Mouse (Mus musculus): ENCODE measurements around the gene Lrrn2. TPM values are rescaled to one million over a fixed set of nuclear protein-coding genes. Genes with fewer than 3 reads are reported as not detected.

Gene Lrrn2
- polyA plus RNA-seq, 1 experiment: not detected

DNA sequence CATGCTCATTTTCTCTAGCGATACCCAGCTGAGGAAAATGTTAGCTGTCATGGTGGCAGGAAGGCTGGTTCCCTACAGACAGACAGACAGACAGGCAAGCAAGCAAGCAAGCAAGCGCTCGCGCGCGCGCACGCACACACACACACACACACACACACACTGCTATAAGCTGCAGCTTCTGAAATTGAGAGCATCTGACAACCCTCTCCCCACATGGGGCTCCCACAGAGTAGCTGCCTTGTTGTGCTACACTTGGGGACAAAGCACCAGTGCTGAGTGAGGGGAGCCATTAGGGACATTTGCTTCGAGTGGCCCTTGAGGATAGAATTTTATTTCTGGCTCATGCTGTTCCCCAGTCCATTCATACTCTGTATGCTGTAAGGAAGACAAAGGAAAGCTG lies 42.2 kb downstream of the Lrrn2 start:
- H3K36me3 ChIP-seq (replicated peaks; ENCODE audit: low read length): no peaks in the 10 kb centered on the region
- TF ChIP-seq FLI1 (IDR thresholded peaks at IDR 0.05; ENCODE audit: low read length) (no peak), GATA1 (IDR thresholded peaks at IDR 0.05; ENCODE audit: borderline replicate concordance, low read length) (no peak)
- peaks cover 67% of the 10 kb centered on the region for H3K27me3 ChIP-seq (replicated peaks)
- H3K4me1 ChIP-seq: peaks cover 5% of the 10 kb centered on the region; the same call in 1 of the 2 replicates
- no peaks in the 10 kb centered on the region for H3K9me3 ChIP-seq
- H3K4me3 ChIP-seq (replicated peaks): no peak overlapping the region

DNA sequence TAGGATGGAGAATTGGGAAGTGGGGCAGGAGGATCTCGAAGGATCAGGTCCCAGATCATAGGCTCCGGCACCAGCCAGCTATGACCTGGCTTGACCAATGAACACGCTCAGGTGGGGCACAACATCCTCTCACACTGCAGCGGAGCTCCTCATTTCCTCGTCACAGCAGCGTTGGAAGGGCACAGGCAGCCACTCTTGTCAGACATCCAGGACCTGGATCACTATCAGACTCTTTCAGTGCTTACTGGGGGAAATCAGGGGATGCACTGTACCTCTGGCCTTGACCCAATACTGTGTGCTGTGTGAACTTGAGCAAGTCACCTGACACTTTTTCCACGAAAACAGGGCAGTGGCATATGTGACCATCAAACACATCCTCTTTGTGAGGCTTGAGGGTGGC lies 45.2 kb downstream of the Lrrn2 start:
- TF ChIP-seq GATA1 (IDR thresholded peaks at IDR 0.05; ENCODE audit: borderline replicate concordance, low read length) (no peak), FLI1 (IDR thresholded peaks at IDR 0.05; ENCODE audit: low read length) (no peak)
- H3K4me1 ChIP-seq: peaks cover 5% of the 10 kb centered on the region; the same call in 1 of the 2 replicates
- no peaks in the 10 kb centered on the region for H3K9me3 ChIP-seq
- no peak overlapping the region for H3K4me3 ChIP-seq (replicated peaks)
- peaks cover 61% of the 10 kb centered on the region for H3K27me3 ChIP-seq (replicated peaks)
- H3K36me3 ChIP-seq (replicated peaks; ENCODE audit: low read length): no peaks in the 10 kb centered on the region

GRCm38 (mm10) chr1:132928032-132928906 lies 48.2 kb downstream of the Lrrn2 start:
- Histone ChIP-seq H3K9me3 (no peaks in the 10 kb centered on the region), H3K27me3 (replicated peaks) (peaks cover 62% of the 10 kb centered on the region), H3K36me3 (replicated peaks; ENCODE audit: low read length) (no peaks in the 10 kb centered on the region), H3K4me3 (replicated peaks) (no peak overlapping the region), H3K4me1 (no peaks in the 10 kb centered on the region)
- TF ChIP-seq GATA1 (IDR thresholded peaks at IDR 0.05; ENCODE audit: borderline replicate concordance, low read length): no peak
- no peak for TF ChIP-seq FLI1 (IDR thresholded peaks at IDR 0.05; ENCODE audit: low read length)

DNA sequence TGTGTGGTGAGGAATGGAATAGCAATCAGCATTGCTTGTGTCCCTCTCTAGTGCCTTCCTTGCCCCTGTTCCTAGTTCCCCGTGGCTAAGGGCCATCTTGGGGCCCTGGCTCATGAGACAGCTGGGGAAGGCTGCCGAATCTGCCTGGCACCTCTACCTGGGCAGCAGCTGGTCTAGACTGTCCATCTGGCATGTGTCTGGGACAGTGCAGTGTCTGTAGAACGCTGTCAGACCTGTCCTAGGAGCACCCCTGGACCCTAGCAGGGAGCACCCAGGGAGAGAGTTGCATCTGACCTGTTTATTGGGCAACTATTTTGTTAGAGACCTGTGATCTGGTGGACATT lies 48.8 kb downstream of the Lrrn2 start:
- no peaks in the 10 kb centered on the region for H3K9me3 ChIP-seq
- TF ChIP-seq FLI1 (IDR thresholded peaks at IDR 0.05; ENCODE audit: low read length): no peak
- TF ChIP-seq GATA1 (IDR thresholded peaks at IDR 0.05; ENCODE audit: borderline replicate concordance, low read length): no peak
- H3K36me3 ChIP-seq (replicated peaks; ENCODE audit: low read length): no peaks in the 10 kb centered on the region
- H3K27me3 ChIP-seq (replicated peaks): peaks cover 65% of the 10 kb centered on the region
- H3K4me1 ChIP-seq: no peaks in the 10 kb centered on the region
- H3K4me3 ChIP-seq (replicated peaks): no peak overlapping the region

DNA sequence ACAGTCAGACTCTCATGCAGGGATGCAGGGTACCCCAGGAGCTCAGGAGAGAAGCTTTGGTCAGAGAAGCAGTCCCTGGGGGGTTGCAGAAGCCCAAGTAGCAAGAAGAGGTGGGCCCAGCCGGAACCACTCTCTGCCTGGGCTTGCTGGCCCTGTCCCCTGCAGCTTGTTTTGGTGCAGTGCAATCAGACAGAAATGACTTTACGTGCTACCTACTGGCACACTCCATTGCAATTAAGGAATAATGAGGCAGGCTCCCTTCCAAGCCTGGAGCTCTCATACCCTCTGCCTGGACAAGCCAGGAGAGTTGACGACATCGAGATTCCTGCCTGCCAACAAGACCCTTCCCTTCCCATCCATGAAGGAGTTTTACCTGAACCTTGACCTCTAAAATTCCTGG lies 50.2 kb downstream of the Lrrn2 start:
- no peaks in the 10 kb centered on the region for H3K9me3 ChIP-seq
- H3K4me1 ChIP-seq: no peaks in the 10 kb centered on the region
- H3K36me3 ChIP-seq (replicated peaks; ENCODE audit: low read length): no peaks in the 10 kb centered on the region
- no peak overlapping the region for H3K4me3 ChIP-seq (replicated peaks)
- TF ChIP-seq FLI1 (IDR thresholded peaks at IDR 0.05; ENCODE audit: low read length) (no peak), GATA1 (IDR thresholded peaks at IDR 0.05; ENCODE audit: borderline replicate concordance, low read length) (no peak)
- peaks cover 72% of the 10 kb centered on the region for H3K27me3 ChIP-seq (replicated peaks)

- Histone ChIP-seq H3K27me3 (replicated peaks) (peaks cover 76% of the 10 kb centered on the region), H3K4me3 (replicated peaks) (no peak overlapping the region), H3K36me3 (replicated peaks; ENCODE audit: low read length) (no peaks in the 10 kb centered on the region), H3K9me3 (no peaks in the 10 kb centered on the region), H3K4me1 (no peaks in the 10 kb centered on the region)
- TF ChIP-seq FLI1 (IDR thresholded peaks at IDR 0.05; ENCODE audit: low read length): no peak
- no peak for TF ChIP-seq GATA1 (IDR thresholded peaks at IDR 0.05; ENCODE audit: borderline replicate concordance, low read length)
Measured at GRCm38 (mm10) chr1:132932421-132932820, 52.3 kb downstream of the Lrrn2 start.

- Histone ChIP-seq H3K4me1 (no peaks in the 10 kb centered on the region), H3K9me3 (no peaks in the 10 kb centered on the region), H3K4me3 (replicated peaks) (no peak overlapping the region), H3K27me3 (replicated peaks) (peaks cover 77% of the 10 kb centered on the region), H3K36me3 (replicated peaks; ENCODE audit: low read length) (no peaks in the 10 kb centered on the region)
- TF ChIP-seq GATA1 (IDR thresholded peaks at IDR 0.05; ENCODE audit: borderline replicate concordance, low read length) (no peak), FLI1 (IDR thresholded peaks at IDR 0.05; ENCODE audit: low read length) (no peak)
Measured at GRCm38 (mm10) chr1:132934856-132935255, 54.8 kb downstream of the Lrrn2 start.

GRCm38 (mm10) chr1:132937296-132938030 lies 57.4 kb downstream of the Lrrn2 start:
- H3K4me3 ChIP-seq (replicated peaks): no peak overlapping the region
- H3K36me3 ChIP-seq (replicated peaks; ENCODE audit: low read length): no peaks in the 10 kb centered on the region
- H3K27me3 ChIP-seq (replicated peaks): peaks cover 75% of the 10 kb centered on the region
- TF ChIP-seq FLI1 (IDR thresholded peaks at IDR 0.05; ENCODE audit: low read length) (no peak), GATA1 (IDR thresholded peaks at IDR 0.05; ENCODE audit: borderline replicate concordance, low read length) (no peak)
- no peaks in the 10 kb centered on the region for H3K4me1 ChIP-seq
- H3K9me3 ChIP-seq: no peaks in the 10 kb centered on the region

- Histone ChIP-seq H3K27me3 (replicated peaks) (peaks cover 68% of the 10 kb centered on the region), H3K36me3 (replicated peaks; ENCODE audit: low read length) (no peaks in the 10 kb centered on the region), H3K4me3 (replicated peaks) (no peak overlapping the region), H3K9me3 (no peaks in the 10 kb centered on the region), H3K4me1 (no peaks in the 10 kb centered on the region)
- TF ChIP-seq FLI1 (IDR thresholded peaks at IDR 0.05; ENCODE audit: low read length): no peak
- TF ChIP-seq GATA1 (IDR thresholded peaks at IDR 0.05; ENCODE audit: borderline replicate concordance, low read length): no peak
Measured at GRCm38 (mm10) chr1:132938975-132939374, 58.9 kb downstream of the Lrrn2 start.

DNA sequence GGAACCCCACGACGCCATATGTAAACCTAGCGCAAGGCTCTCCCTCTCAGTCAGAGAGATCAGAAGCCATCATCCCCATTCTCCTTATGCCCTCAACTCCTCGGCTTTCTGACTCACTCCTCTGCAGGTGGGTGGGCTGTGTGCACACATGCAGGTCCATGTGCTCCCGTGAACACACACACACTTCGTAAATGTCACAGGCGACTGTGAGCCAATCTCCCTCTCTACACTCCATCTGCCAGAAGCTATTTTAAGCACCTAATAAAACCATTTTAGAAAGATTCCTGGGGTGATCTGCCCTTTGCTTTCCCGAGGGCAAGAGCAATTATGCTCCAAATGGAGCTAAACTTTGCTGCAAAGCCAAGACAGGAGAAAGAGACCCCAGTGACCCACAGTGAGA lies 65.8 kb downstream of the Lrrn2 start:
- no peaks in the 10 kb centered on the region for H3K36me3 ChIP-seq (replicated peaks; ENCODE audit: low read length)
- H3K27me3 ChIP-seq (replicated peaks): peaks cover 76% of the 10 kb centered on the region
- H3K4me3 ChIP-seq (replicated peaks): no peak overlapping the region
- H3K9me3 ChIP-seq: no peaks in the 10 kb centered on the region
- H3K4me1 ChIP-seq: no peaks in the 10 kb centered on the region
- TF ChIP-seq FLI1 (IDR thresholded peaks at IDR 0.05; ENCODE audit: low read length) (no peak), GATA1 (IDR thresholded peaks at IDR 0.05; ENCODE audit: borderline replicate concordance, low read length) (no peak)
